Mouse (Mus musculus) liver, embryonic 18 days (tissue): ENCODE measurements around the gene Ptprq. TPM values are rescaled to one million over a fixed set of nuclear protein-coding genes. Genes with fewer than 3 reads are reported as not detected.

Experiments used
- polyA plus RNA-seq: library from polyadenylated mRNA; depleted of rRNA; stranded (reverse); fragments of >200 nt; gene quantifications from 2 replicates; pipeline ENCODE4 v1.2.3, GENCODE M21; 2012; rRNA removed

Gene Ptprq
- 0.01 and 0.02 TPM in 2 replicates for polyA plus RNA-seq

GRCm38 (mm10) chr10:107719806-107720205 is at the start of gene Ptprq:
Ptprq (minus strand) TSS chr10:107720051.

GRCm38 (mm10) chr10:107494568-107494967 is 225.3 kb downstream of the Ptprq start, which contains the start of gene Myf6:
Myf6 (minus strand) TSS chr10:107494737.

GRCm38 (mm10) chr10:107485870-107486269 is 234.0 kb downstream of the Ptprq start, which contains the start of gene Myf5:
Myf5 (minus strand) TSS chr10:107486134.

Other genes with a start within 250 kb of the Ptprq start
- not detected in 2 replicates for gene Myf5, start 233.9 kb downstream of the Ptprq start, polyA plus RNA-seq
- gene Myf6, start 225.3 kb downstream of the Ptprq start, polyA plus RNA-seq: 0.02 TPM in 1 of 2 replicates, not detected in the other
- gene Otogl, start 192.1 kb upstream of the Ptprq start, polyA plus RNA-seq: 0.01 TPM in 2 replicates